Mouse (Mus musculus): Measurements from ENCODE around the gene Efr3b. TPM values are rescaled to one million over a fixed set of nuclear protein-coding genes. Genes with fewer than 3 reads are reported as not detected.
A peak's percentile ranks its signal among the peaks of the same experiment; 100 is the strongest.
"Not testable (repeated sequence)": the region's sequence is repeated elsewhere in the genome, so short reads cannot be mapped to it uniquely, and the experiment has no call there.

Gene Efr3b
- polyA plus RNA-seq, 1 experiment from 2014 or later: 9.9 TPM

DNA sequence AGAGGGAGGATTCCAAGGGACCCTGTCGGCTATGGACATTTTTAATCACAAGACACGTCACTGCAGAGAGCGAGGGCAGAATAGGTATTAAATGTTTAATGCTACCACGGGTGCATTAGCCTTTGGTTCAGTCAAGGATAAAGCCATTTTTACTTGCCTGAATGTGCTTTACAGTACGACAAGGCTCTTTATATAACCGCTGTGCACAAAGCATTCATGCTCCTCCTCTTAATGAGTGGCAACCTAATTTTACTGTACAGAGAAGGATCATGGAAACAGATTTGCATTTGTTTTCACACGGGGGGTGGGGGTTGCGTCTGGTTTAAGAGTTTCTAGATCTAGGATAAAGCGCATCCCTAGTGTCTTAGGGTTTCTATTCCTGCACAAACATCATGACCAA is 42.0 kb downstream of the Efr3b start:
- WGBS: 87% methylated on average over 9 of the region's 9 CpGs
- no peaks in the 10 kb centered on the region for H3K9me3 ChIP-seq

DNA sequence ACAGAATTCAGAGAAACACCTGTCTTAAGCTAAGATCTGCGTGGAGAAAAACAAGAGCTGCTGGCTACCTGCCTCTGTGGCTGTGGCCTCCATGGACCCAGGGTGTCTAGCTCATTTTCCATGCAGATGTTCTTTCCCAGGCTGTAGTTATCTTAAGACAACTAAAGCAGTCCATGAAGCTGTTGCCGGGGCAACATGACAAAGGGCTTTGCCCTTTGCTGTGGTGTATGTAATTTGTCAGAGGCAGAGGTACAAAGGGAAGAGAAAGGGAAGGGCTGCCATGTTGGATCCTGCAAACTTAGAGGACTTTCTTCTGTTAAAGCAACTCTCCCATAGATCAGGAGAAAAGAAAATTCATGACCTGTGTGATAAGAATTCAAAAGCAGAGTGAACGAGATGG is 47.7 kb downstream of the Efr3b start:
- Histone ChIP-seq H3K36me3 (peaks cover 7% of the 10 kb centered on the region; the same call in 1 of the 2 replicates), H3K4me1 (peaks cover 6% of the 10 kb centered on the region), H3K9me3 (no peaks in the 10 kb centered on the region), H3K4me3 (no peak overlapping the region), H3K27me3 (ENCODE audit: insufficient read depth, poor library complexity, severe bottlenecking) (no peaks in the 10 kb centered on the region), H3K27ac (no peak overlapping the region)
- 74% methylated on average over 3 of the region's 3 CpGs for WGBS
- DNase-seq (ENCODE audit: low spot score): no peak

More for the DNA sequence above, 42.0 kb downstream of the Efr3b start:
- no peak for DNase-seq (ENCODE audit: low spot score)
- H3K27me3 ChIP-seq (ENCODE audit: insufficient read depth, poor library complexity, severe bottlenecking): no peaks in the 10 kb centered on the region
- H3K27ac ChIP-seq: no peak overlapping the region
- no peak overlapping the region for H3K4me3 ChIP-seq
- H3K36me3 ChIP-seq: peaks cover 32% of the 10 kb centered on the region
- no peaks in the 10 kb centered on the region for H3K4me1 ChIP-seq

DNA sequence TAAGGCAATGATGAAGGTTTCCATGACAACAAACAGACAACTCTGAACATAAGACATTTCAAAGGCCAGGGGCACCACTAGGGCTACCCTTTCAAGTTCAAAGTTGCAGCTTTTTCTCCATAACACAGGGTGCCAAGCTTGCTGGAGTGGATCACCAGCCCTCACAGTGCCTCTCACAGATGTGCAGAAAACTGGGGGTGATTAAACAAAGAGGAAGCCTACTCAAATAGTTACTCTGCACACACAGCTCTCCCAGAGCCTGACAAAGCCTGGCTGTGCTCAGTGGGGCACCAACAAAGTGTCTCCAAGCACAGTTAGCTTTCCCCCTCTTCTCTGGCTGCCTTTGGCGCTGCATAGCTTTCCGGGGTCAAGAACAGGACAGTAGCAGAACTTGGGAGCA is 48.8 kb downstream of the Efr3b start:
- Histone ChIP-seq H3K9me3 (no peaks in the 10 kb centered on the region), H3K4me3 (no peak overlapping the region), H3K27ac (no peak overlapping the region), H3K4me1 (peaks cover 9% of the 10 kb centered on the region), H3K27me3 (ENCODE audit: insufficient read depth, poor library complexity, severe bottlenecking) (no peaks in the 10 kb centered on the region; the same call in 1 of the 2 replicates), H3K36me3 (peaks cover 9% of the 10 kb centered on the region)
- no peak for DNase-seq (ENCODE audit: low spot score)
- 25% methylated on average over 2 of the region's 2 CpGs for WGBS

DNA sequence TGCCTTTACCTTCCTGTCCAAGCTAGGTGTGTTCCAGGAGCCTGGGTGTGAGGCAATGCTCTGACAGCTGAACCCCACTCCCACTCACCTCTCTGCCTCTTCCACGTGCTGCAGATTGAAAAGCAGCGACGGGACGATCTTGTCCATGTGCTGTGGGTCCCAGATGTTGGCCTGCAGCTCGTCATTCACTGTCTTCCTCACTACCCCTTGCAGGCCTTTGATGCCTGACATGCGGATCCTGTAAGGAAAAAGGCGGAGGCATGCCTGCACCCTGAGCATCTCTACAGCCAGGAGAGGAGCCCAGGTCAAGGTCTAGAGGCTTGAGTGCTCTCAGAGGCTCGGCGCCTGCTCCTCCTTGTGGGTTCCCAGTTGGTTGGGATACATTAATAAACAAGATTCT is 54.3 kb downstream of the Efr3b start:
- no peak overlapping the region for H3K4me3 ChIP-seq
- peaks cover 20% of the 10 kb centered on the region for H3K36me3 ChIP-seq
- H3K27me3 ChIP-seq (ENCODE audit: insufficient read depth, poor library complexity, severe bottlenecking): peaks cover 13% of the 10 kb centered on the region
- H3K4me1 ChIP-seq: peaks cover 30% of the 10 kb centered on the region
- no peaks in the 10 kb centered on the region for H3K9me3 ChIP-seq
- WGBS: 74% methylated on average over 9 of the region's 9 CpGs
- no peak for DNase-seq (ENCODE audit: low spot score)
- no peak overlapping the region for H3K27ac ChIP-seq

DNA sequence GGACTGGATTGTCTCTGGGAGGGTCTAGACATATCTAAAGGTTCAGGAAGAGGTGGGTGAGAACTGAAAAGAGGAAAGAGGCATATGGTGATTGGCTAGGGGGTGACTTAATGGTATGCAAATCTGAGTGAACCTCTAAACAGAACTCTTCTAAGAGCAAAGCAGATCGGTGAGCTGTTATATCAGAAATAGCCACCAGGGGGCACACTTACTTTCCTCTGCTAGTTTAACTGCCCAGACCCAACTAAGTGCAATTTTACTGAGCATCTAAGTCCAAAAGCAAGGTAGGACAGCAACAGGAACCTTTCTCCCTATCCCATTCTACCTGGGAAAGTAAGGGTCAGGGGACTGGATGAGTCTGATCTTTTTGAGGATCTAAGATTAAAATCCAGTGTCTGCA is 55.0 kb downstream of the Efr3b start:
- Histone ChIP-seq H3K27ac (no peak overlapping the region), H3K27me3 (ENCODE audit: insufficient read depth, poor library complexity, severe bottlenecking) (peaks cover 13% of the 10 kb centered on the region), H3K4me3 (no peak overlapping the region), H3K9me3 (no peaks in the 10 kb centered on the region), H3K36me3 (peaks cover 24% of the 10 kb centered on the region), H3K4me1 (peaks cover 30% of the 10 kb centered on the region)
- DNase-seq (ENCODE audit: low spot score): no peak
- WGBS: 0% methylated on average over 1 of the region's 1 CpGs

DNA sequence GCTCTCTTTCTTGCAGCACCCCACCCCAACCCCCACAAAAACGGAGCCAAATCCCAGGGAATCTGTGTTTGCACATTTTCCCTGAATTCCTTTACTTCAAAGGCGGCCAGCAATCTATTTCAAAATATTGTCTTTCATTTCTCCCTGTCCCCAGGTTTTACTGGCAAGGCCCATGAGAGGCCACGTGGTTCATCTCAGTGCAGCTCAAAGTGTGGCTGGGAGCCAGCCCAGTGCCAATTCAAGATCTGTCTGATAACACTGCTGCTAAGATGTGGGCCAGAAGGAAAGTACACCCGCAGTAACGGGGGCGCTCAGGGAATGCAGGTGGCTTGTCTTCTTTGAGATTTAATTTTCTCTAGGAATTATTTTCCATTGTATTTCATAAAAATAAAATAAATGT is 56.5 kb downstream of the Efr3b start:
- 20% methylated on average over 6 of the region's 6 CpGs for WGBS

DNA sequence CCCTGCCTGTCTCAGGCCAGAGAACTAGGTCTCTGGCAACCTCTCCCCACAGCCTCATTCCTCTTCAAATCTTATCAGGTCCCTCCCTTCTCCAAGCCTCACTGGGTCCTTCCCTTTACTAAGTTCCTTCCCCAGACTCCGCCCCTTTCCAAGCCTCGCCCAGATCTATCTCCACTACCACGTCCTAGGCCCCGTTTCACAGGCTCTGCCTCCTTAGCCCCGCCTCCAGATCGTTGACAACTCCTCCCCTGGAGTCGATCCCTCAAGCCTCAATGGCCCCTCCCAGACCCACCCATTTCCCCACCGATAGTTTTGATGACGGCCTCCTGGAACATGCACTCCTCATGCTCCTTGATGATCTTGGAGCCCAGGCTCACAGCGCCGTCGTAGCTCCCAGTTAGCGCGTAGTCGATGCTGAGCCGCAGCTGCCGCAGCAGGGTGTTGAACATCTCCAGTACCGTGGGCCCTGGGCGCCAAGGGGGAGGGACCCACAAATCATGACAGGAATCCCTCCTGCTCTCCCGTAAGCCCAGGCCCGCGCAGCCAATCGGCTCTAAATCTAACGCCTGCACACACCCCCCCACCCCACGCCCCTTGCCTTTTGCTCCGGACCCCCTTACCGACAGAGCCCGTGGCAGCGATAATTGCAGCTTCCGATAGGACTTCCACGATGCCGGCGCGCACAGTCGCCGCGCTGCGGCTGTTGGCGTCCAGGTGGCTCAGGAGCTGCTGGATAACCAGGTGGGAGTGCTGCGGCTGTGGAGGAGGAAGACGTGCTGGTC is 57.2 kb downstream of the Efr3b start:
- peak overlapping the region; percentile 75 for H3K27ac ChIP-seq
- whole genome bisulfite sequencing: under 1% methylated on average over 41 of the region's 41 CpGs

More for the DNA sequence above, 56.5 kb downstream of the Efr3b start:
- Histone ChIP-seq H3K27ac (peak overlapping the region; percentile 75), H3K27me3 (ENCODE audit: insufficient read depth, poor library complexity, severe bottlenecking) (peaks cover 13% of the 10 kb centered on the region), H3K36me3 (peaks cover 35% of the 10 kb centered on the region), H3K4me1 (peaks cover 30% of the 10 kb centered on the region), H3K4me3 (peak overlapping the region; percentile 61), H3K9me3 (no peaks in the 10 kb centered on the region)
- no peak for DNase-seq (ENCODE audit: low spot score)

DNA sequence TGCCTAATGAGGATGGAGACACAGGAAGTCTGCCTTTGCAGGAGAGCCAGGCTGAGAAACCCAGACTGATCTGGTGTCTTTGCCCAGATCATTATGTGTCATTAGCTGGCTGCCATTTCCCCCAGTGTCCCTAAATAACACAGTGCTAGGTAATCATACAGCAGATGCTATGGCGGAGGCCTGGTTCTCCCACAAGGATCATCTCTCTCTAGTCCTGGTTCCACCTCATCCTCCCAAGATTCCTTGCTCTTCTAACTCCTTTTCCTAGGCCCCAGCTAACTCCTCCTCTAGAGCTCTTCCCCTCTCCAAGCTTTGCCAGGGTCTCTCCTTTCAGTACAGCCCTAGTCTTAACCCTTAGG is 57.7 kb downstream of the Efr3b start:
- H3K9me3 ChIP-seq: no peaks in the 10 kb centered on the region
- DNase-seq (ENCODE audit: low spot score): no peak
- 65% methylated on average over 1 of the region's 1 CpGs for WGBS
- peaks cover 47% of the 10 kb centered on the region for H3K36me3 ChIP-seq
- peak overlapping the region; percentile 75; the same call in 1 of the 2 replicates for H3K27ac ChIP-seq
- peaks cover 30% of the 10 kb centered on the region for H3K4me1 ChIP-seq
- peak overlapping the region; percentile 61 for H3K4me3 ChIP-seq
- peaks cover 13% of the 10 kb centered on the region for H3K27me3 ChIP-seq (ENCODE audit: insufficient read depth, poor library complexity, severe bottlenecking)

More for the DNA sequence above, 57.2 kb downstream of the Efr3b start:
- H3K9me3 ChIP-seq: no peaks in the 10 kb centered on the region
- H3K36me3 ChIP-seq: peaks cover 42% of the 10 kb centered on the region
- peaks cover 30% of the 10 kb centered on the region for H3K4me1 ChIP-seq
- H3K27me3 ChIP-seq (ENCODE audit: insufficient read depth, poor library complexity, severe bottlenecking): peaks cover 13% of the 10 kb centered on the region
- H3K4me3 ChIP-seq: peak overlapping the region; percentile 61
- DNase-seq (ENCODE audit: low spot score): peak; percentile 94

DNA sequence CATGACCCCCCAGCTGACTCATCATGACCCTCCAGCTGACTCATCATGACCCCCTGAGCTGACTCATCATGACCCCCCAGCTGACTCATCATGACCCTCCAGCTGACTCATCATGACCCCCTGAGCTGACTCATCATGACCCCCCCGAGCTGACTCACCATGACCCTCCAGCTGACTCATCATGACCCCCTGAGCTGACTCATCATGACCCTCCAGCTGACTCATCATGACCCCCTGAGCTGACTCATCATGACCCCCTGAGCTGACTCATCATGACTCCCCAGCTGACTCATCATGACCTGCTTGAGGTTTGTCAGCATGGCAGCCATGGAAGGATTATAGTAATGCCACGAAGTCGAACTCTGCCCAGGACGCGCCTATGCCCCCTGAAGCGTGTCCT is 65.5 kb downstream of the Efr3b start:
- peaks cover 83% of the 10 kb centered on the region for H3K36me3 ChIP-seq

DNA sequence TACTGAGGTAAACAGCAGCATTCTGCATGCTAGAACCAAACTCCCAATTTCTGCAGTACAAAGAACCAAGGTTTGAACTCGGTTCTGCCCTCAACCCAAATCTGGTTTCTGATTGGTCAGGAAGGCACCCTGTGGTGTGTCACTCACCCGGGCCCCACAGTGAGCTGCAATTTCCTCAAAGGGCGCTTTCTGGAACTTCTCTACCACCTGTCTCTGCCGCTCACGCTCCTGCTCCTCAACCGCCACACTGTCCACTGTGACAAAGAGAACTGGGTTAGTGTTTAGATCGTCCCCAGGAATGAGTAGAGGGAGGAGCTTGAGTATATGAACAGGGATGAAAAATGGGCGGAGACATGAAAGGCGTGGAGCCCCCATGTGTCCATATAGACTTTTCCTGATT is 70.3 kb downstream of the Efr3b start:
- WGBS: 63% methylated on average over 9 of the region's 9 CpGs

More for the DNA sequence above, 65.5 kb downstream of the Efr3b start:
- H3K27ac ChIP-seq; H3K4me3 ChIP-seq; H3K27me3 ChIP-seq (ENCODE audit: insufficient read depth, poor library complexity, severe bottlenecking); H3K9me3 ChIP-seq; H3K4me1 ChIP-seq; DNase-seq (ENCODE audit: low spot score): not testable (repeated sequence)
- 91% methylated on average over 6 of the region's 6 CpGs for WGBS

DNA sequence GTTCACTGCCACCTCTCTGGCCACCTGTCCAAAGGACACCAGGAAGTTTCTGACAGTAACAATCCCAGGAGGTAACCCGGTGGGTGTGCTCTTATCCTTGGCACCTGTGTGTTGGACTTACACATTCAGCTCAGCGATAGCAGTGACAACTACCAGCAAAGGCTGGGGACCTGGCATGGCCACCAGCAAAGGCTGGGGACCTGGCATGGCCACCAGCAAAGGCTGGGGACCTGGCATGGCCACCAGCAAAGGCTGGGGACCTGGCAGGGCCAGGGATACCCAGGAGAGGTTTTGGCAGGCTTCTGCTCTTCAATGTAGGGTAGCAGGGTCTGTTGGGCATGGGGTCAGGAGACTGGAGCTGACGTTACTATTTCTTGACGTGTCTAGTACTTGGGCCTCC is 71.5 kb downstream of the Efr3b start:
- H3K27me3 ChIP-seq (ENCODE audit: insufficient read depth, poor library complexity, severe bottlenecking): no peaks in the 10 kb centered on the region
- H3K4me1 ChIP-seq: no peaks in the 10 kb centered on the region
- WGBS: 86% methylated on average over 4 of the region's 4 CpGs
- H3K9me3 ChIP-seq: no peaks in the 10 kb centered on the region
- H3K36me3 ChIP-seq: peaks cover 64% of the 10 kb centered on the region
- H3K27ac ChIP-seq: no peak overlapping the region
- DNase-seq (ENCODE audit: low spot score): no peak
- no peak overlapping the region for H3K4me3 ChIP-seq

More for the DNA sequence above, 70.3 kb downstream of the Efr3b start:
- H3K27me3 ChIP-seq (ENCODE audit: insufficient read depth, poor library complexity, severe bottlenecking): no peaks in the 10 kb centered on the region
- H3K36me3 ChIP-seq: peaks cover 73% of the 10 kb centered on the region
- no peaks in the 10 kb centered on the region for H3K4me1 ChIP-seq
- H3K4me3 ChIP-seq: no peak overlapping the region
- H3K27ac ChIP-seq: no peak overlapping the region
- H3K9me3 ChIP-seq: no peaks in the 10 kb centered on the region
- no peak for DNase-seq (ENCODE audit: low spot score)

DNA sequence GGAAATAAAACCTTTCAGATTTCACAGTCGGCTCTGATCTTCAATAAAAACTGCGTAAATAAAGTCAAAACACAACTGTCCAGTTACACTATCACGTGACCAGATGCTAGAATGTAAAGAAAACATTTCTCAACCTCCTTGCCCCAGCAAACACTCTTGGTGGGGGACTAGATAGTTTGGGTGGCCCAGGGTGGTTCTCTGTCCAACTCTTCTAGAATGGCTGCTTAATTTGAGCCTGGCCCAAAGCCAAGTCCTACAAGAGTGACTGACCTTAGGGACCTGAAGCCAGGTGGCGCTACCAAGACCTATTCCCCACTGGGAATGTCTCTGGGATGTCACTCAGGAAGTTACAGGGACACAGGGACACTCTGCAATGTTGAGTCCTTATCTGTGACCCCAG is 78.2 kb downstream of the Efr3b start:
- H3K9me3 ChIP-seq: no peaks in the 10 kb centered on the region
- peak overlapping the region; percentile 66 for H3K4me3 ChIP-seq
- 49% methylated on average over 4 of the region's 4 CpGs for WGBS
- H3K27ac ChIP-seq: peak overlapping the region; percentile 92
- peaks cover 10% of the 10 kb centered on the region for H3K36me3 ChIP-seq
- peaks cover under 1% of the 10 kb centered on the region; the same call in 1 of the 2 replicates for H3K27me3 ChIP-seq (ENCODE audit: insufficient read depth, poor library complexity, severe bottlenecking)
- DNase-seq (ENCODE audit: low spot score): no peak
- peaks cover 14% of the 10 kb centered on the region; the same call in 1 of the 2 replicates for H3K4me1 ChIP-seq

DNA sequence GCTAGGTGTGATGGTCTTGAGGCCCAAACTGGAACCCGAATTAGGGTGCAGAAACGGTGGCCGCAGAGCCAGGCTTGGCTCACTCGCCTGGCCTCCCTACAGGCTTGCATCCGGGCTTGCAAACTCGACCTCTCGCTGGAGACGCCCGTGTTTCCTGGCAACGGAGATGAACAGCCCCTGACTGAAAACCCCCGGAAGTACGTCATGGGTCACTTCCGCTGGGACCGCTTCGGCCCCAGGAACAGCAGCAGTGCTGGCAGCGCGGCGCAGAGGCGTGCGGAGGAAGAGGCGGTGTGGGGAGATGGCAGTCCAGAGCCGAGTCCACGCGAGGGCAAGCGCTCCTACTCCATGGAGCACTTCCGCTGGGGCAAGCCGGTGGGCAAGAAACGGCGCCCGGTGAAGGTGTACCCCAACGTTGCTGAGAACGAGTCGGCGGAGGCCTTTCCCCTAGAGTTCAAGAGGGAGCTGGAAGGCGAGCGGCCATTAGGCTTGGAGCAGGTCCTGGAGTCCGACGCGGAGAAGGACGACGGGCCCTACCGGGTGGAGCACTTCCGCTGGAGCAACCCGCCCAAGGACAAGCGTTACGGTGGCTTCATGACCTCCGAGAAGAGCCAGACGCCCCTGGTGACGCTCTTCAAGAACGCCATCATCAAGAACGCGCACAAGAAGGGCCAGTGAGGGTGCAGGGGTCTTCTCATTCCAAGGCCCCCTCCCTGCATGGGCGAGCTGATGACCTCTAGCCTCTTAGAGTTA is 78.7 kb downstream of the Efr3b start:
- Histone ChIP-seq H3K27me3 (ENCODE audit: insufficient read depth, poor library complexity, severe bottlenecking) (peaks cover 7% of the 10 kb centered on the region), H3K9me3 (no peaks in the 10 kb centered on the region), H3K27ac (peak overlapping the region; percentile 92), H3K4me3 (peak overlapping the region; percentile 66), H3K4me1 (peaks cover 14% of the 10 kb centered on the region; the same call in 1 of the 2 replicates), H3K36me3 (peaks cover 4% of the 10 kb centered on the region)
- DNase-seq (ENCODE audit: low spot score): peak; percentile 97
- 2% methylated on average over 53 of the region's 53 CpGs for WGBS

Data from heart, embryonic 10.5 days (tissue).